Mouse (Mus musculus) mouse trophoblast stem cell (cell line): Measurements from ENCODE around the gene Ift140.
"Not testable (repeated sequence)": the region's sequence is repeated elsewhere in the genome, so short reads cannot be mapped to it uniquely, and the experiment has no call there.

Experiments used
- in situ Hi-C, 2 experiments: fragments of 300-500 bp; cut with MseI, MboI; formaldehyde crosslinking; loops; 2 replicates in 1 of 2; 3 replicates in 1 of 2; pipeline ENCODE4 v1.15.1; 2025

Gene Ift140

DNA sequence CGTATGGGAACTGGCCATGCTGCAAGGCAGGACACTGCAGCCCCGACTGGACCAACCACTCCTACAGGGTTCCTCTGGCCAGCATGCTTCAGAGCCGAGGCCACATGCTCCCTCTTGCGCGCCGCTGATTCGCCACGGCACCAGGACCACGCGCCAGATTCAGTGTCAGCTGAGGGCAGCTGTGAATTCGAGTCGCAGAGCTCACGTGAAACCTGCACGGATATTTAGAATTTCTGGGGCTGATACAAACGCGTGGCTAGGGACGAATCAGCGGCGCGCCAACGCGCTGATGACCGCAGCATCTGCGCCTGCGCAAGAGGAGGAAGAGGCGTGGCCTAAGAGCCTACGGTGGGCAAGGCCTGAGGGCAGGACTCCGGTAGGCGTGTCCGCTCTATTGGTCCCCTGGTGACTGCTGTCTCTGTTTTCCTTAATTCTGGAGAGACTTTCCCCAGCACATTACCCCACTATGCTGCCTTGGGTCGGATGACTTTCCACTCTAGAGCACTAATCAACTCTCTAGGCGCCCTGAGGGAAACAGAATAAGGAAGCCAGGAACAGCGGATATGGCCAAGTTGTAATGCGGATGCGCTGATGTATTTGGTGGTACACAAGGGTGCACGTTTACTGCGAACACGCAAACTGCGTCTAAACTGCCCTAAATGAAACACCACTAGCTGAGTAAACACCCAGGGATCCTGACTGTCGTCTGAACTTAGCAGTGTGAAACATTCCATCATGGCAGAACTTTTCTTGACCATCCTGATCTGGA is 100.0 kb downstream of the Ift140 start, which contains the start of gene Telo2:
Gene Telo2, minus strand, starts transcription at position 304 of the 769 bp plus-strand sequence.
- in situ Hi-C loops: no loop called here

DNA sequence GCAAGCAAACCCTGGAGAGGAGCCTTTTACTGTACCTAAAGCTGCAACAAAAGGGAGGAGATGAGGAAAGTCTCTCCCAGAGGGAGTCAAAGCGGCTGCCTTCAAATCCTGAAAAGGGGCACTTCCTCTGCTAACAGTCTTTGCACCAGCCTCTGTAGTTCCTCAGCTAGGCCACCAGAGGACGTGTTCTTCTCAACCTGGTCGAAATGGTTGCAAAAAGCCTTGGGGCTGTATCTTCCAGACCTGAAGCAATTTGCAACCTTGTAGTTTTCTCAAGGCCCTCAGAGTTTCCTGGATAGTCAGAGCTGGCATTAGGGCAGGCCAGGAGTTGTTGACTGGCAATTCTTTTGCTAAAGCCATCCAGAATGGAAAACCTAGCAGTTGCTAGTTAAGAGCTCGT is 101.4 kb downstream of the Ift140 start:
- in situ Hi-C loops: no loop called here

DNA sequence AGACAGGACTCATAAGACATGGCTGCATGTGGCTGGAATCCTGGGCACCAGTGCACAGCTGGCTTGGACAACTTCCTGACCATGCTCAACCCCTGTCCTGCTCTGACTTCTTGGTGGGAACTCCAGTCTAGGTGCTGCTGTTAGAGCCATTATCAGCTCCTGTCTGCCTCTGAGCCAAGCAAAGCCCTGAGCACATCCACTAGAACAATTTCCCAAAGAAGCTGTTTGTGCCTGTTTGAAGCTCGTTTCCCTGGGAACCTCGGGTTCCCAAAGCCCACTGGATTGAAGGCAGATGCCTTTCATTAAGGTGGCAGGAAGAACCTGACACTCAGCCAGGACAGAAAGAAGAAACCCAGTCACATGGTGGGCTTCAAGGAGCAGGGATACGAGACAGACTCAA is 104.5 kb downstream of the Ift140 start, which contains the start of gene Ptx4:
Gene Ptx4, plus strand, starts transcription at position 355 of the 400 bp plus-strand sequence.
- in situ Hi-C loops: no loop called here

DNA sequence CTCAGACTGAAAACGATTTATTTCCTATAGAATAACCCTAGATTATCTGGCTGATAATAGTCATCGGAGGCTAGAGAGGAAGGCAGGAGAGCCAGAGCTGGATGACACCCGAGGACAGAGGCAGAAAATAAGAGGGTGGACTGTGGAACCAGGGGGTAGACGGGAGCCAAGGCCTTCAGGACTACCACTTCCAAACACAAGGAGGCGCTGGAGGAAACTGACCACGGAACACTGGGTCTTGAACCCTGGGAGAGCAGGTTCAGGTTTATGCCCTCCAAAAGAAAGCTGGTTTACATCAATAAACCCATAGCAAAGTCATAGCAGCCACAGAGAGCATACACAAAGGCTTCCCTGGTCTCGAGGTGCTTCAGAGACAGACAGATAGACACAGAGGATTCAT is 108.1 kb downstream of the Ift140 start:
- in situ Hi-C loops: no loop called here

DNA sequence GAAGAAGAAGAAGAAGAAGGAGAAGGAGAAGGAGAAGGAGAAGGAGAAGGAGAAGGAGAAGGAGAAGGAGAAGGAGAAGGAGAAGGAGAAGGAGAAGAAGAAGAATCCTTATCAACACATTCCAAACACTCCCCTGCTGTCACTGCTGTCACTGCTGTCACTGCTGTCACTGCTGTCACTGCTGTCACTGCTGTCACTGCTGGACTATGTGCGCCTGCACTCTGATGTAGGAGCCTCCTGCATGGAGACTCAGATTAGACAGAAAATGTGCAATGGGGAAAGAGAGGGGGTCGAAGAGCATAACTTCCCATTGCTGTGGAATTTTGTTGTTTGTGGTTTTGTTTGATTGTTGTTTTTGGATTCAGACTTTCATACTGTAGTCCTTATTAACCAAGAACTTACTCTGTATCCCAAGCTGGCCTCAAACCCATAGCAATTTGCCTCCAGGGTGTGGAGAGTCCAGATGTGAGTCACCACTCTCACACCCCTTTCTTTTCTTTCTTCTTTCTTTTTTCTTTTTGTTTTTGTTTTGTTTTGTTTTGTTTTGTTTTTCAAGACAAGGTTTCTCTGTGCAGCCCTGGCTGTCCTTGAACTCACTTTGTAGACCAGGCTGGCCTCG is 109.7 kb downstream of the Ift140 start:
- in situ Hi-C loops: not testable (repeated sequence)

DNA sequence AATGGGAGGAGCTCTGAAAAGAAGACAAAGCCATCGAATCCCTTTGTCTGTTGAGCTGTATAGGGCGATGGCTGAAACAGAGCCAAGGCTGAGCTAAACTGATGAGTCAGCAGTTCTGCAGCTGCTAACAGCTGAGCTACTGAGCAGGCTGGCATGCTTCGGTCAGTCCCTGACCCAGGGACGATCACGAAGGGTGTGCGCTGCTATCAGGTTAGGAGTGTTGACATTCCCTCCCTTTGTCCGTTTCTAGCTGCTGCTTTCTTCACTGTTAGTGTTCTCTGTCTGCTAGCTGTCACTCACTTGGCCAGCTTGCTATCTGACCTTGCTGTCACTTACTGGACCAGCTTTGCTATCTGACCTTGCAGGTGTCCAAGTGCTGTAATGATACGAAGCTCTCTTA is 111.2 kb downstream of the Ift140 start:
- in situ Hi-C loops: no loop called here

DNA sequence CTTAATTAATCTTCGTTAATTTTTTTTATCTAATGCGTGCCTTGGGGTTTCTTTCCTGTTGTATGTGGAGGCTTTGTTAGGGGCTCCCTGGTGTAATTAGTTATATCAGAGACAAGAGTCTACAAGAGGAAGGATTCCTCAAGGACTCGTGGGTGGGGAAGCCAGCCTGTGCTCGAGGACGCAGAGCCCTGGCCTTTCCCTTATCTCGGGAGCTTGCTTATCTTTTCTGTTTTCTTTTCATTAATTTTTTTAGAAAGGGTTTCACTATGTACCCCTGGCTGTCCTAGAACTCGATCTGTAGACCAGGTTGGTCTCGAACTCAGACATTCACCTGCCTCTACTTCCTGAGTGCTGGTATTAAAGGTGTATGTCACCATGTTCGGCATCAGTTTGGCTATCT is 111.8 kb downstream of the Ift140 start:
- in situ Hi-C loops: no loop called here

DNA sequence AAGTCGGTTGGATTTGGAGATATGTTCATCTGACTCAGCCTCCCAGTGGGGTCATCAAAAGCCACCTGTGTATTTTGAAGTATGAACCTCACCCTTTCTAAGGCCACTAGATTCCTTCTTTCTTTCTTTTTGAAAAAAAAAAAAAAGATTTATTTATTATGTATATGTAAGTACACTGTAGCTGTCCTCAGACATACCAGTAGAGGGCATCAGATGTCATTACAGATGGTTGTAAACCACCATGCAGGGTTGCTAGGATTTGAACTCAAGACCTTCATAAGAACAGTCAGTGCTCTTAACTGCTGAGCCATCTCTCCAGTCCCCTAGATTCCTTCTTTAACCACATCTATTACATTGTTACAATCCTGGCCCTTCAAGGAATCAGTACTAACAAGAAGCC is 114.2 kb downstream of the Ift140 start:
- in situ Hi-C loops: no loop called here

DNA sequence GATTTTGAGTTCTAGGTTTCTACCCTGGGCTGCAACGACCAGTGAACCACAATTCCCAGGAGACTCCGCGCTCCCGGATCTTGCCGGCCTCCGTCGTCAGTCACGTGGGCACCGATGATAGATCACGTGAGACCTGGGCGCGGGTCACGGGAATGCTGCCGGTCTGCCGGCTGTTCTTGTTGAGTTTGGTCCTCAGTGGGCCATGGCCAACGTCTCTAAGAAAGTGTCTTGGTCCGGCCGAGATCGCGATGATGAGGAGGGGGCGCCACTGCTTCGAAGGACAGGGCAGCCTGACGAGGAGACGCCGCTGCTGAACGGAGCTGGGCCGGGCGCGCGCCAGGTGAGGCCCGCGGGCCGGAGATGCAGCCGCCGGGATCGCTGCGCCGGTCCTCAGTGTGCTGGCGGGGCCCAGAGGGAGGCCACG is 117.4 kb downstream of the Ift140 start, which contains the start of gene Clcn7:
Gene Clcn7, plus strand, starts transcription at position 117 of the 424 bp plus-strand sequence.
- in situ Hi-C loops: no loop called here

DNA sequence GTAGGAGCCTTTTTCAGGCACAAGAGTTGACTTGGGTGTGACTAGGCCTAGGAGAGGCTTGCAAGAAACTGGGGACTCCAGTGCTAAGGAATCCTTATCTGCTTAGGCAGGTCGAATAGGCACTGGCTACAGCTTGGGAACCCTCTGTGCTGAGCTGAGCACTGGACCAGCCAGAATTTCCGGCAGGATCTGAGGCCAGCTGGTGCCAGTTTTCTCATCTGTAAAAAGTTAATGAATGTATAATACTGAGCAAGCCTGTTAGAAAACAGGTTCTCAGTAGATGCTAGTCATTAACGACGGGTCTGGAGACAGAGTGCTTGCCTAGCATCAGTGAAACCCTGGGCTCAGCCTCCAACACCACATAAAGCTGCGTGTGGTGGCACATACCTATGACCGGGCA is 119.7 kb downstream of the Ift140 start:
- in situ Hi-C loops: no loop called here

DNA sequence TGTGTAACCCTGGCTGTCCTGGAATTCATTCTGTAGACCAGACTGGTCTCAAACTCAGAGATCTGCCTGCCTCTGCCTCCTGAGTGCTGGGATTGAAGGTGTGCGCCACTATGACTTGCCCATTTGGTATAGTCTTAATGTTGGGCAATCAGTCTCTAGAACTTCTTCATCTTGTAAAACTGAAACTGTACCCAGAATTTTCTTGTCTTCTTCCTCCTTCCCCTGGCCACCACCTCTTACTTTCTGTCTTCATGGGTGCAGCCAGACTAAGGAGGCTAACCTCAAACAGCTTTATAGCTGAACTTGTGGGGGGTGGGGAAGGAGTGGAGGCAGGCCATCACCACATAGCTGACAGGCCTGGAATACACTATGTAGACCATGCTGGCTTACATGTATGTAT is 122.9 kb downstream of the Ift140 start:
- in situ Hi-C loops: no loop called here

DNA sequence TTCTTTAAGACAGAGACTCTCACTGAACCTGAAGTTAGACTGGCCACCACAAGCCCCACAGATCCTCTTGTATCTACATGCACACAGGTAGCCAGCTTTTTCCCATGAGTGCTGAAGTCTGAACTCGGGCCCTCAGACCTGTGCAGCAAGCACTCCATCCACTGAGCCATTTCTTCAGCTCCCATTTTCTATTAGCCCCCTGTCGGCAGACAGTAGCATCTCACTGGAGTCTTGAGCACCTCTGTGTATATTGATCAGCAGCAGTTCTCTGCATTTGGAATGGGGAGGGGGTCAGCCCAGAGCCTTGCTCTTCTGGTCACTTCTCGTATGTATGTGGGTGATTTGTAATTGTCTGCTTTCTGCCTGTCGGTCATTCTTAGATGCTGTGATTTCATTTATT is 124.1 kb downstream of the Ift140 start:
- in situ Hi-C loops: no loop called here
